Mouse (Mus musculus) right cerebral cortex, postnatal 36 days (tissue): ENCODE data around the gene Il2rg.
A peak's percentile ranks its signal among the peaks of the same experiment; 100 is the strongest.

Source experiments
- DNase-seq, 2 experiments: peaks; one replicate each; pipeline ENCODE4 v3.0.0; 2022; ENCODE audit warnings: low spot score in 2 of 2, mixed read lengths in 1 of 2

Il2rg gene

DNA sequence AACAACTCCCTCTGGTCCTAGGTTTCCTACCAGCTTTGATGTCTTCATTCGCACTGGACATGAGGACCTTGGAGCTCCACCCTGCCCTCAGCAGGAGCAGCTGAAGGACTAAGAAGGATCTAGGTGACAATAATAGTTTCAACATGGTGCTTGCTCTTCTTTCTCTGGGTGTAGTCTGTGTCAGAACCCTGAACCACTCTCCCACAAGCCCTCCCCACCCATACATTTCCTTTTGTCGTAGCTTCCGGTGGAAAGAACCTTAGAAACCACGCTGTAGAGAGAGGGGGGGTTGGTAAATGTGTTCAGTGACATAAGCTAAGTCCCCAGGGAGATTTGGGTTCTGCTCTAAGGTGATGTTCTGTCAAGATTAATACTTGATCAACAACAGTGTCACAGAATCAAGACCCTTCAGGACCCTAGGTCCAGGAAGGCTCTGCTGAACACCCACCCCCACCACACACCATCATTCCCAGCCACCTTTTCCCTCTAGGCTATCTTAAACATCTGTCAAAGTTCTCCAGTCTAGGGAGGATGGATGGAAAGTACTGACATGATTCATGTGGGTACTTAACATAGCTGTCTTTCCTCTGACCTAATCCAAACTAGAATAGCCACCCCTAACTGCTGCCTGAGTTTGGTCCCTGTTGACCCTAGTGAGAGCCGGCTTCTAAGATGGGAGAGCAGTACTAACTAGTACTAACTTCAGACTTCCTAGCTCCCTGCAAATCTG is at the start of gene Il2rg:
Gene Il2rg (minus strand): TSS at position 231 of the 730 bp plus-strand sequence.
- no peak for DNase-seq

GRCm38 (mm10) chrX:101313625-101314359 is 45.7 kb upstream of the Il2rg start:
- DNase-seq, result peak; percentile 85 to 89

- peak; percentile 36 to 55 for DNase-seq
These were observed 41.2 kb upstream of the Il2rg start for GRCm38 (mm10) chrX:101309299-101309698.

GRCm38 (mm10) chrX:101304646-101305045 is 36.6 kb upstream of the Il2rg start:
- no peak for DNase-seq

- no peak for DNase-seq
These were observed 33.6 kb upstream of the Il2rg start for GRCm38 (mm10) chrX:101301654-101302053.

DNA sequence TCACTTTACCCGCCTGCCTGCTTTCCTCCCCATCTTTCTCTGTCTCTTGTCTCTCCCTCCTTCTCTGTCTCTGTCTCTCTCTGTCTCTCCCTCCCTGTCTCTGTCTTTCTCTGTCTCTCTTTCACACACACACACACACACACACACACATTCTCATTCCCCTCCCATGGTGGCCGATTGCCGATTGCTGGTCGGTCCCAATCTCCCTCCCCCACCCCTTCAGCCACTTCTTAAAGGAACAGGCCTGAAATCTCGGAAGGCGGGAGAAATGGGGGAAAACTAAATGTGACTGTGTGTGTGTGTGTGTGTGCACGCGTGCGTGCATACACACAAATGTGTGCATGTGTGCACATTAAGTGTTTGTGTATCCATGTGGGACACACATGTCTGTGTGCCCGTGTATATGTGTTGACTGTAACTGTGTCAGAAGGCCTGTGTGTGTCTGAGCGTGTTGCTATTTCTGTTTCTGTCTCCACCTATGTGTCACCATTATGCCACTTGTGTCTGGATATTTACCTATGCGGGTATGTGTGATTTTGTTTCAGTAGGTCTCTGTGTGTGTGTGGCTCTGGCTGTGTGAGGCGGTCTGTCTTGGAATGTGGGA is 32.5 kb upstream of the Il2rg start:
- no peak for DNase-seq

DNA sequence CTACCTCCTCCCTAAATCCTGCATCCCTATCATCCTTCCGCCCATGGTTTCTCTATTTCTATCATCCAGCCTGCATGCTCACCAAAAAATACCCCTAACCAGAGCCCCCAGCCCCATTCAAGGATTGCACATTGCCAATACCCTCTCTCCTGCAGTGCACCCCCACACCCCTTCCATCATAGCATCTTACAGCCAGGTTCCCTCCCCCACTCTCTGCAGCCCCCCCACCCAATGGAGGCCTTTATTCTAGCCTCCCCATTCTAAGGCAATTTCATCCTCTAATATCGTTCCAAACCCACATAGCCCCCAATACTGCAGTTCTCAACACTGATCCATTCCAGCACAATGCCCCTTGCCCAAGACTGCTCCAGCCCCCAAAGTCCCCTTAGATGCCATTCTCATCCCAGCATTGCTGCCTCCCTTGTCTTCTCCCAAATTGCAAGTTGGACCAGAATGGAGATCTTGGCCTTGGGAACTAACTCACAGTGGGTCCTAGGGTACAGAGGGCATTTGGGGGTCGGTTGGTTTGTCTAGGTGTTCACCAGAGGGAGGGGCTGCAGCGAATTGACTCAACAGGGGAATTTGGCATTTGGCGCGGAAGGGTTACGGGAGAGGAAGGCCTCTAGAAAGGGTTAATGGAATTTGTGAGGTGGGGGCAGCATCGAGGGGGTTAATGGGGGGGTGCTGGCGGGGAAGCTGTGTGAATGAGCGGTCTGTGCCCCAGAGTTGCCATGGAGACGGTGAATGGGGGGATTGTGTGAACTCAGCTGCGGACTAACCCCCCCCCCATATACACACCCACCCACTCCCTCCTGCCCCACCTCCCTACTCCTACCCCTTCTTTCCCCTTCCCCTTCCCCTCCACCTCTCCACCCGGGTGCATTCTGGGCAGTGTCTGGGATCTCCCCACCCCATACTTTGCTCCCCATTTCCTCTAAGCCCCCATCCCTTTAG is 31.7 kb upstream of the Il2rg start:
- DNase-seq, result no peak

- DNase-seq, result no peak
These were observed 31.0 kb upstream of the Il2rg start, which contains the start of gene Nlgn3 for GRCm38 (mm10) chrX:101299055-101299454. Gene Nlgn3 (plus strand): TSS chrX:101299168.

- DNase-seq, result no peak
These were observed 22.1 kb upstream of the Il2rg start for GRCm38 (mm10) chrX:101290111-101290510.

- DNase-seq, result no peak
These were observed 21.0 kb upstream of the Il2rg start for GRCm38 (mm10) chrX:101289037-101289436.

GRCm38 (mm10) chrX:101288432-101288831 is 20.4 kb upstream of the Il2rg start:
- no peak for DNase-seq

DNA sequence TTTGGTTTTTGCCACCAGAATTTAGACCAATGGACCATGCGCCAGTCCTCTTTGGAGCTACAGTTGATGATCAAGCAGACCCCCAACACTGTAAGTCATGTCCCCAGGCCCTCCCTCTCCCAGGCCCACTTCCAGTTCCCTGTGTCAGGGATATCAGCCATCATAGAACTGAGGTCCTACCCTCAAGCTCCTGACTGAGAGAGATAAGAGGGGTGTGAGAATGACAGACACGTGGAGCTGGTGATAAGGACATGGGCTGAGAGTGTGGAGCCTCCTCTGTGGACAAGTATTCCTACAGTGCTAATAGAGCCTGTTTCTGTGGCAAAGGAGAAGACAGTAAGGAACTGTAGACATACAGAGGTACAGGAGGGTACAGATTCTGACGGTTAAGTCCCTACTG is 19.5 kb upstream of the Il2rg start:
- DNase-seq, result no peak

GRCm38 (mm10) chrX:101285953-101286670 is 18.1 kb upstream of the Il2rg start:
- no peak for DNase-seq

- DNase-seq, result peak in 1 of 2 experiments; percentile 34
These were observed 17.5 kb upstream of the Il2rg start for GRCm38 (mm10) chrX:101285534-101285933.

DNA sequence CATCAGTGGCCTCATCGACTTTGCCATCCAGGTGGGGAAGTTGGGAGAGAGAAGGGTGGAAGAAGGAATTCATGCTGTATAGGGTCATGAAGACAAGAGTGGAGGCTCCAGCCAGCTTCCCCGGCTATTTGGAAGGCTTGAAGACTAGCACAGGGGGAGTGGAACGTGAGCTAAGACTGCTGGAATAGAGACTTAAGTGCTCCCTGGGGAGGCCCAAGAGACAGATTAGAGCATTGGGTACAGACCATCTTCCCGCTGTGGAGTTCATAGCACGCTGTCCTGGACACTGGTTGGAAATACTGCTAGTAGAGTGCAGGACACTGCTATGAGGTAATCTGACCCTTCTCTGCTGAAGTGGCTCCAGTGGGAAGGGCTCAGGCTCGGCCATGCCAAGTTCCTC is 14.8 kb upstream of the Il2rg start:
- no peak for DNase-seq

DNA sequence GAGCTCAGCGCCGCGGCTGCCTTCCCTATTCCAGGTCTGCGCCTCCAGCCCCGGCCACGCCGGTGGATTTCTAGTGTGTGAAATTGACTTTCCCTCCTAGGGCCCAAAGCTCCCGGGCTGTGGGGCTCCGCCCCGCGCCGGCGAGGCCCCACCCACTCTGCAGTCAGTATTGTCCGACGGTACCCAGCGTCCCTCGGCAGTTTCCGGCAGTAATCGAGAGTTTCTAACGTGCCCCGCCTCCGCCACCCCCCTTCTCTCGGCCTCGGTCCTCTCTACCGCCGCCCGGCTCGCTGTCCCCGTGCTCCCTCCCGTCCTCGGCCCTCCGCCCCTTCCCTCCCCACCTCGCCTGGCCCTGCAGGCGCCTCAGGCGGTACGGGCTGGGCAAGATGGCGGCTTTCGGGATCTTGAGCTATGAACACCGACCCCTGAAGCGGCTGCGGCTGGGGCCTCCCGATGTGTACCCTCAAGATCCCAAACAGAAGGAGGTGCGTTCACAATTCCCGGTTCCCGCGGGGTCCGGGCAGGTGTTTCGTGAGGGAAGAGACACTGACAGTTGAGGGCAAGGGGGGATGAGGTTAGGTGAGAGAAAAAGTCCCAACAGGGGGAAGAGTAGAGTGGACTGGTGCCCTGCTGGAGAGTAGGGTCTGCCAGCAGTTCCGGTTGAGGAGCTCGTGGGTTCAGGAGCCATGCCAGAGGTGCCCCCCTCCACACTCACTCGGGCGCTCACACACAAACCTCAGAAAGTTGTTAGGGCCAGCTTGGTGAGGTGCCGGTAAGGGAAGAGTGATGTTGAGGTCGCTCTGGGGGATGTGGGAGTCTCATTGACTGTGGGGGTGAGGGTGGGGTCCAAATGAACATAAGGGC is 6.1 kb upstream of the Il2rg start, which contains the start of gene Med12:
Gene Med12 (plus strand): TSS at position 156 of the 864 bp plus-strand sequence.
- peak; percentile 70 to 71 for DNase-seq

DNA sequence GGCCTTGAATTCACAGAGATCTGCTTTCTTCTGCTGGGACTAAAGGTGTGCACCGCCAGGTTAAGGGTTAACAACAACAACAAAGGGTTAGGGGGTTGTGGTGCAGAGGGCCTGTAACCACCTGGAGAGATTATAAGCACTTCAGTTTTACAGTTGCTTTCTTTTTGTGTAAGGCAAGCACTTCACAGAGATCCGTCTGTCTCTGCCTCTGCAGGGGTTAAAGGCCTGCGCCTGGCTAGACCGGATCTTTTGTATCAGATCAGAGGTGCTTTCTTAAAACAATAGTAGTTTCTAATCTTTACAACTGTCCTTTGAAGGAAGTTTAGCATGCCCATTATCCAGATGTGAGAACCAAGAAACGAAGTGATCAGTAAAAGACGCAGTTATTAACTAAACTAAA is 5.4 kb upstream of the Il2rg start:
- no peak for DNase-seq

DNA sequence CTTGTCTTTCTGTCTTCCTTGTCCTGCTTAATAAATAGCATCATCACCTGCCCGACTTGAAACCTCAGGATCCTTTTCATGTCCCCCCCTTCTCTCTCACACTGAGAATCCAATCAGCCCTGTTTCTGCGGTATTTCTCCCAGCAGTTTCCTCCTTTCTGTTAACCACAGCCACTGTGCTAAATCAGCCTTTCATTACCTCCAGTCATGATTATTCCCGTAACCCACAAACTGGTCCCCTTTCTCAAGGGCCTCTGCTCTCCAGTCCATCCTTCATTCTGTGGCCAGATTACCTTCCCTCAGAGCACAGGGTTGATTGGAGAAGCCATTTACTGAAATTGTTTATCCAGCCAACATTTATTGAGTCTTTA is 685 bp upstream of the Il2rg start, which contains the start of gene Gm20489:
Gene Gm20489 (minus strand): TSS at position 269 of the 370 bp plus-strand sequence.
- no peak for DNase-seq

GRCm38 (mm10) chrX:101266631-101267030 is 1.4 kb downstream of the Il2rg start:
- no peak for DNase-seq

- DNase-seq, result no peak
These were observed 4.2 kb downstream of the Il2rg start, which contains the start of gene Gm614 for GRCm38 (mm10) chrX:101263892-101264291. Gene Gm614 (minus strand): TSS chrX:101263992.
